ENCODE assay signal across 8 mouse cellular contexts in the genomic region with DNA sequence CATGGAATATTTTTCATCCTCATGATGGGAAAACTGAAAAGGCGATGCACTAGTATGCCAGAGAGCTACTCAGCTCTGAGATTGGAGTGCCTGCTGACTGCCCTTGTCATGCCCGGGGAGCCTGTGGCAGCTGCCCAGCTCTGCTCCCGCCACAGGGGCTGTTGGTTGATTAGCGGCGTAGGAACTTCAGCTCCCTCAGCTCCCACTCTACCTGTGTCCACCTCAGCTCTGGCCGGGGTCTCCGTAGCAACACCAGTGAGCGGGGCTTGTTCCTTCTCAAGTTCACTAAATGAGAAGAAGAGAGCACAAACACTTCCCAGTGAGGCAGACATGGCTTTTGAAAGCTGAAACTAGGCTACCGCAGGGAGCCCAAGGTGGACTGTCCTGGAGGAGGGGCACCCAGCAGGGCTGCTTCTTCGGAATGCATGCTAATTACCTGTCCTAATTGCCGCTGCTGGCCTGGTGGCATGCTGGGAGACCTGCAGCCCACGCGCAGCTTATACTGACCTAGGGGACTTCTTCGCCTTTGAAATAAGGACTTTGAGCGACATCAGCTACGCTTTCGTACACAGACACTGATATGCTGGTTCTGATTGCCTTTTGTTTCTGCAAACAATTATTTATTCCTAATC.
DNase-seq lines count a peak whose midpoint lies in the region; TF ChIP-seq lines count a peak whose summit lies in the region.

No protein-coding gene starts in this region.

- H3K27me3 ChIP-seq in thymus, adult 2 months (ENCODE audit: control insufficient read depth, insufficient read depth, low read length) = no peaks in the 10 kb centered on the region
- H3K27me3 ChIP-seq in limb, embryonic 10.5 days (ENCODE audit: low read depth, poor library complexity, severe bottlenecking) = peaks cover 11% of the 10 kb centered on the region

- no peaks in the 10 kb centered on the region for H3K36me3 ChIP-seq in thymus, adult 2 months (ENCODE audit: control insufficient read depth, insufficient read depth, low read length)
- no peaks in the 10 kb centered on the region for H3K36me3 ChIP-seq in limb, embryonic 10.5 days

- TF ChIP-seq POLR2A in thymus, adult 2 months (IDR thresholded peaks at IDR 0.05; ENCODE audit: control insufficient read depth, extremely low read depth, insufficient read depth, low read length, poor library complexity) = no peak

- H3K27ac ChIP-seq in thymus, adult 2 months (ENCODE audit: control insufficient read depth, insufficient read depth, low read length) = peak overlapping the region; percentile 51
- no peak overlapping the region for H3K27ac ChIP-seq in limb, embryonic 10.5 days

- H3K4me1 ChIP-seq in thymus, adult 2 months (replicated peaks; ENCODE audit: control insufficient read depth, insufficient read depth, low read length) = peaks cover 26% of the 10 kb centered on the region
- peaks cover 22% of the 10 kb centered on the region for H3K4me1 ChIP-seq in limb, embryonic 10.5 days

- H3K9me3 ChIP-seq in limb, embryonic 10.5 days (replicated peaks) = no peaks in the 10 kb centered on the region

- WGBS in thymus, adult 2 months = 37% methylated on average over 17 of the region's 17 CpGs
- 2% methylated on average over 17 of the region's 17 CpGs for WGBS in limb, embryonic 10.5 days

- TF ChIP-seq CTCF in thymus, adult 2 months (IDR thresholded peaks at IDR 0.05; ENCODE audit: borderline replicate concordance, control insufficient read depth, extremely low read depth, insufficient read depth, low read length, poor library complexity) = no peak

- peak; percentile 30 to 48 for DNase-seq in cerebellum, postnatal 10 days
- DNase-seq in cerebellum, adult 11 months = no peak
- DNase-seq in thymus, adult 2 months = no peak
- DNase-seq in thymus, adult 18-20 months = no peak
- peak; percentile 43 for DNase-seq in limb, embryonic 10.5 days (ENCODE audit: low spot score)
- peak; percentile 55 for DNase-seq in retina, embryonic 14.5 days (ENCODE audit: low spot score)
- no peak for DNase-seq in ovary, postnatal 36 days (ENCODE audit: low spot score)
- DNase-seq in adrenal gland, postnatal 14 days = no peak

- peak overlapping the region; percentile 46 for H3K4me3 ChIP-seq in thymus, adult 2 months (ENCODE audit: control insufficient read depth, insufficient read depth, low read length)
- peak overlapping the region; percentile 42 for H3K4me3 ChIP-seq in limb, embryonic 10.5 days

Comparison
In these comparisons a context has a peak if more than half of its experiments do, and no peak if none do; other contexts are left out.
1. DNase-seq: peak in cerebellum, postnatal 10 days (2 of 2), limb, embryonic 10.5 days (single experiment) and retina, embryonic 14.5 days (single experiment); none in cerebellum, adult 11 months (single experiment), thymus, adult 2 months (single experiment), thymus, adult 18-20 months (0 of 2), ovary, postnatal 36 days (single experiment) and adrenal gland, postnatal 14 days (single experiment).